Mouse (Mus musculus): ENCODE measurements around the gene Tube1.

DNA sequence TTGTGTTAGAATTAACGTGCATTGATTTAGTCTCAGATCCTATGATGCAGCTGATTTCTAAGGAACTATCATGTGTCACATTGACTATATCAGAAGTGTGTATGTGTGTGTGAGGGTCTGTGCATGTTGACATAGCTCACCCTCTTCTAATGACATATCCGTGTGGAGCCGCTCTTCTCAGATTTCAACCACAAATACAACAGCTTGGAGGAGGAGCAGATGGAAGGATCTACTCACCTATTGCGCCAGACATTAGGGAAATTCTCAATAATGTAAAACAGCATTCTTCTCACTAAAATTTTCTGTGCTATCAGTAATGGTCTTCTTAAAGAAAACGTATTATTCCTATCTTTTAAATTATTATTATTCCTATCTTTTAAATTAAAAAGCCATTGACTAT is 22.9 kb downstream of the Tube1 start:
- TF ChIP-seq CTCF (IDR thresholded peaks at IDR 0.05; ENCODE audit: low read depth) = no peak
- no peak for TF ChIP-seq EP300 (optimal IDR thresholded peaks at IDR 0.05)
